Mouse (Mus musculus) thymus, adult 2 months (tissue): ENCODE measurements around the gene Echdc3.

ENCODE experiments used
- CTCF ChIP-seq: fragments of 200-500 bp; IDR thresholded peaks from 2 replicates; pipeline ENCODE4 v1.5.1; 2012; ENCODE audit warnings: mild to moderate bottlenecking, control low read depth, low read length, moderate library complexity, borderline replicate concordance; ENCODE audit not compliant: control insufficient read depth, poor library complexity, insufficient read depth; ENCODE audit errors: extremely low read depth
- POLR2A ChIP-seq: fragments of 200-500 bp; IDR thresholded peaks from 2 replicates; pipeline ENCODE4 v1.6.1; 2012; ENCODE audit warnings: mild to moderate bottlenecking, low read length, control low read depth, moderate library complexity; ENCODE audit not compliant: control insufficient read depth, poor library complexity, insufficient read depth; ENCODE audit errors: extremely low read depth

GRCm38 (mm10) chr2:6257146-6257545 lies 44.3 kb upstream of the Echdc3 start:
- no peak for TF ChIP-seq CTCF
- no peak for TF ChIP-seq POLR2A
